Mouse (Mus musculus) right cerebral cortex, postnatal 4 days (tissue): ENCODE measurements at regions not wholly inside any gene's neighbourhood (a gene's known extent, or its start where the extent isn't known, plus 50 kb on each side); places are given as distances from the start of the nearest gene placed in this dataset.

Experiments
- DNase-seq: peaks from one replicate; pipeline ENCODE4 v3.0.0-alpha.2; 2022

- no peak for DNase-seq
These were observed 91.4 kb upstream of the Hes1 start for GRCm38 (mm10) chr16:29972741-29973141.

DNA sequence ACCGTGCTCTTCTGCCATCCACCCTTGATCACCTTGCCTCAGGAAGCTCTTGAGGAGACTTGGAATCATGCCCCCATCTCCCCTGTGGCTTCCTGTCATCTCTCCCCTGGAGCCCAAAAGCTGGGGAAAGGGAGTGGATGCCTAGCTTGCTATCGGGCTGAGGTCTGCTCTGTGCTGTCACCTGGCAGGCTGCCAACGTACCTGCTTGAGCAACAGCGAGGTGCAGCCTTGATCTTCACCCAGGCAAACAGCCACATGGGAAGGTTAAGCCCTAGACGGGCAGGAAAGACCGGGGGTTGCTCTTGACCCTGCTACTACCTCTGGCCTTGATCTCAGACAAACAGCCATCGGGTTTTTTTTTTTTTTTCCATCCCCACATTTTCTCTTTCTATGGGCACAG is 90.9 kb upstream of the Hes1 start:
- peak; percentile 30 for DNase-seq

- no peak for DNase-seq
These were observed 88.4 kb upstream of the Hes1 start for GRCm38 (mm10) chr16:29975800-29976199.

DNA sequence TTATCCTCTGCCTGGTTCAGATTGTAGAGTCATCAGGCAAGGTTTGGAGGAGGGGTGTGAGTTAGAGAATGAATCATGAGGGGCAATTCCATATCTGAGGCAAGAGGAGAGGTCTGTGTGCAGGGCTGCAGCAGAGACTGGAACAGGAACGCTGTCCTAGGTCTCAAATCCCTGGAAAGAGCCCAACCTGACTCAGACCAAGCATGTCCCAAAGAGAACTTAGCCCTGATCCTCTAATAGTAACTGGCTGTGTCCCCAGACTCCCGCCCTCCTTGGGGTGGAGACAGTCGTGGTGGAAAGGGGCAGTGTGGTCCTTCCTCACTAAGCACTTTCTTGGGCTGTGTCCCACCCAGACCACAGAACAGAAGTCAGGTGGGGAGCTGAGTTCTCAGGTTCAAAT is 87.2 kb upstream of the Hes1 start:
- no peak for DNase-seq

DNA sequence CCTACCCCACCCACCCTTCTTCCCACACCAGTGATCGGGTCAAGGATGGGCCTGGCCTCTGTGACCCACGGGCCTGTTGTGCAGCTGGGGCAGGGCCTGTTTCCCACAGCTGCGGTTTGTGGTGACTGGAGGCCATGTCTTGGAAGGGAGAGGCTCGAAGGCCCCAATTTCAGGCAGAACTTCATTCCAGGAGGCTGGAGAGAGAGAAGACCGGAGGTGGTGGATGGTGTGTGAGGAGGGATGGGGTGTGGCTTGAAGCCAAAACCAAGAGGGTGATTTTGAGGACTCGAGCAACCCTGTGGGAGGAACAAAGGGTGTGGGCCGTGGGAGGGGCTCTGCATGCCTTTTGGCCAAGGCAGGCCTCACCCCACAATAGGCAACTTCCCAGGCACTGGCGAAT is 86.5 kb upstream of the Hes1 start:
- DNase-seq, result no peak

GRCm38 (mm10) chr16:29979066-29979465 is 85.1 kb upstream of the Hes1 start:
- DNase-seq, result no peak

GRCm38 (mm10) chr16:29981543-29981942 is 82.6 kb upstream of the Hes1 start:
- no peak for DNase-seq

GRCm38 (mm10) chr16:29982224-29982785 is 81.9 kb upstream of the Hes1 start:
- DNase-seq, result no peak

- DNase-seq, result no peak
These were observed 81.0 kb upstream of the Hes1 start for GRCm38 (mm10) chr16:29983161-29983560.

- DNase-seq, result no peak
These were observed 78.9 kb upstream of the Hes1 start for GRCm38 (mm10) chr16:29985126-29985931.

- no peak for DNase-seq
These were observed 76.6 kb upstream of the Hes1 start for GRCm38 (mm10) chr16:29987595-29987994.

GRCm38 (mm10) chr16:29987999-29988398 is 76.2 kb upstream of the Hes1 start:
- no peak for DNase-seq

DNA sequence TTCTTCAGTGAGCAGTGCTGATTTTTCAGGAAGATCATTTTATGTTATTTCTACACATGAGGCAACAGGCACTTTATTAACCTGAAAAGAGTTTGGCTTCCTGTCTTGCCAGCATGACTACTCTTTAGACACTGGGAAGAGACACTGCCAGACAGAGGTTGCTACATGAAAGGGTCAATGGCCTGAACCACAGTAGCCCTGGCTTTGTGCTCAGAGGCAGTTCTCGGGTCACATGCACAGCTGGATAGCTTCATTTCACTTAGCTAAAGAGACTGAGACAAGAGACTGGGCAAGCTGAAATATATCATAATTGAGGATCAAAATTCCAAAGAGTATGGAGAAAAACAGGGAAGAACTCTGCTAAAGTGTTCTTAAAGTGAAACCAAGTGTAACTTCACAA is 74.9 kb upstream of the Hes1 start:
- no peak for DNase-seq

- DNase-seq, result no peak
These were observed 73.8 kb upstream of the Hes1 start for GRCm38 (mm10) chr16:29990393-29990792.

DNA sequence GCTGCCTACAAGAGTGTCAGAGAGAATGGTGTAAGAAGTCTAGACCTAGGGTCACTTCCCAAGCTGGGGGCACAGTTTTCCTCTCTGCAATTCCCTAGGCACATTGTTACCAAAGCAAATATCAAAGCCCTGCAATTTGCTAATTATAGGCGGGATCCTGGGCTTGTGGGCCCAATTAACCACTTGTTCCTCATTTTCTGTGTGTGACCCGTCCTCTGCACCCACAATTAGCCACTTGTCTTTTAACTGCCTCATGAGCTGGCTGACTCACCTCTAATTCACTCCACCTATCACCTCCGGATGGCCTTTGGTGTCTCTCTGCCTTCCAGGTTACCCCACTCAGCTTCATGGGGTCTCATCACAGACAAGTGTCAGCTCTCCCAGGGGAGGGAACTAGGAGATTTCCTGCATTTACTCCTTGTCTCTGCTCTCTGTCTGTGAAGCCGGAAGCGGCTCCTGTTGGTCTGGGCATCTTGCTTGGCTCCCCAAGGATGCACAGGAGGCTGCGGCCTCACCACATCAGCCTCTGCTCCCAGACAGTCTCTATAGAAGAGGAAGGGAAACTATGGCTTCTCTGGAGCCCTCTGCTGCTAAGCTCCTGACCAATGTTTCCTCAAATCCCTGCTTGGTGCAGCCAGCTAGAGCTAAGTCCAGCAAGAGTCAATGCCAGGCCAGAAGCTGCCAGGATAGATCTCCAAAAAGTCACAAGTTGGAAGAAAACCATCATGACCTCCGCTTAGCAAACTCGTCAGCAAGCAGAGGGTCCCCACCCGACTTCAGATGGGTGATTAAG is 73.2 kb upstream of the Hes1 start:
- no peak for DNase-seq

- no peak for DNase-seq
These were observed 72.3 kb upstream of the Hes1 start for GRCm38 (mm10) chr16:29991876-29992380.

DNA sequence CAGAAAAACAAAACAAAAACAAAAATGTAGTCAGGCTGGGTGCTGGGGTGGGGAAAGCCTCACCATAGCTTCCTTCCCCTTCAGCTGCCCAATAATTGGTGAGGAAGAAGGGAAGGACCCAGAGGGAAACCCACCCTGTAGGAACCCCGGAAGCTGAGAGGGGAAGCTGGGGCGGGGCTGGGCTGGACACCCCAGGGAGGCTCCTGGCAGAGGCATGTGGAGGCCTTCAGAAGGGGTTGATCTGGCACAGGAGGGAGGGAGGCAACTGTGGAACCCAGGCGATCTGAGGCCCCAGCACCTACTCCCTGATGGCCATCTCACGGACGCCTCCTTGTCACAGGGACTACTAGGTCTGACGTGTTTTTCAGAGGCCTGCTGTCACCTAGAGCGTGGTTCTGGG is 71.1 kb upstream of the Hes1 start:
- no peak for DNase-seq

DNA sequence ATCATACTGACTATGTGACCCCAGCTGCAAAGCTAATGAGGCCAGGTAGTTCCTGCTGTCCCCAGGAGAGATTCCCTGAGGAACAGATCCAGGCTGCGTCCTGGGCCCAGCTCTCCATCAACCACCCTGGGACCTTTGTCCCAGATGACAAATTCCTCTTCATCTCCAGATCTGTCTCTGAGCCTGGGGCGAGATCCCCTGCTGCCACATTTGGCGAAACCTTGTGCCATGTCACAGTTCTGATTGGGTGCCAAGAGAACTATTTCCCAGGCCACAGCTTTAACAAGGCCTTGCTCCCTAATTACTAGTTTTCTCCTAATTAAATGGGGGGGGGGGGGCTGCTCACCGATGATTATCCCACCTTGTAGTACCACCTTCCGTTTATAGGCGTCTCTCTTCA is 70.6 kb upstream of the Hes1 start:
- no peak for DNase-seq

GRCm38 (mm10) chr16:29996139-29997069 is 67.8 kb upstream of the Hes1 start:
- no peak for DNase-seq

DNA sequence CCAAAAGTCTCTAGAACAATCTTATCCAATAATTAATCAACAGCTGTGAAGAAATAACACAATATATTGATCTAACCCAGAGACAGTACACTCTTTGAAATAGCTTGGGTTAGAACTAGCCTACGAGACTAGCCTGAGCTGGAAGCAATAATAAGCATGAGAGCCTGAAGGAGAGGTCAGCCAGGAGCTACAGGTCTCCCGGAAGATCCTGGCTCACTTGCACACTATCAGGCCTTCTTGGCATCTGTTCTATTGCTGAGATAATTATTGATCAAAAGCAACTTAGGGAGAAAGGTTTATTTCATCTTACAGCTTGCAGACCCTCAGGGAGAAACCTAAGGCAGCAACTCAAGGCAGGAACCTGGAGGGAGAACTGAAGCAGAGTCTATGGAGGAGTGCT is 64.0 kb upstream of the Hes1 start:
- no peak for DNase-seq

DNA sequence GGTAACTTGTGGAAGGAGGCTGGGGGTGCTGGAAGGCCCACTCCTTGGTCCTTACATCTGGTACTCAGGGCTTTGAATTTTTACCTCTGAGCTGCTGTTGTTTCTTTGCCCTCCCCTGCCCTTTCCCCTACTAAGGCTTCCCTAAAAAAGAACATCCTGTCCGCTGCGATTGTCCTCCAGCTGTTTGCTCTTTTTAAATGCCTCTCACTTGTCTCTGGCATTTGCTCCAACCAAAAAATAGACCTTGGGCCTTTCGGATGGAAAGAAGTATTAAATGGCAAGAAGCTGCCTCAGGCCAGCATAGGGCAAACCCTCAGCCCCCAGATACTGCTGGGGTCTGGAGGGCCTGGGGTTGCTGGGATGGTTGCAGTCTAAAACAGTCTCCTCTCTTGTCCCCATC is 59.1 kb upstream of the Hes1 start:
- DNase-seq, result no peak

- DNase-seq, result no peak
These were observed 57.4 kb upstream of the Hes1 start for GRCm38 (mm10) chr16:30006826-30007225.
